Mouse (Mus musculus) hindbrain, embryonic 15.5 days (tissue): ENCODE measurements at regions not wholly inside any gene's neighbourhood (a gene's known extent, or its start where the extent isn't known, plus 50 kb on each side); places are given as distances from the start of the nearest gene placed in this dataset.

ENCODE experiments used
- ATAC-seq: fragments of 200-750 bp; cut with Nextera tagmentation; 2 replicates; pipeline ENCODE4 v1.8.0; 2017; ENCODE audit warnings: low read depth, moderate number of reproducible peaks, moderate TSS enrichment; ENCODE audit not compliant: low FRiP score
- H3K27ac ChIP-seq: fragments of 300-500 bp; sonication (generic); replicated peaks from 2 replicates; pipeline ENCODE4 v1.5.1; 2015; ENCODE audit warnings: mild to moderate bottlenecking, inconsistent platforms
- H3K27me3 ChIP-seq: fragments of 300-500 bp; sonication (generic); 2 replicates; pipeline ENCODE4 v1.6.1; 2015; ENCODE audit warnings: control low read depth, inconsistent platforms
- H3K36me3 ChIP-seq: fragments of 300-500 bp; sonication (generic); 2 replicates; pipeline ENCODE4 v1.6.1; 2015; ENCODE audit warnings: control low read depth, inconsistent platforms
- H3K4me1 ChIP-seq: fragments of 300-500 bp; sonication (generic); replicated peaks from 2 replicates; pipeline ENCODE4 v1.6.1; 2015; ENCODE audit warnings: control low read depth, inconsistent platforms
- H3K4me2 ChIP-seq: fragments of 300-500 bp; sonication (generic); 2 replicates; pipeline ENCODE4 v1.6.1; 2015; ENCODE audit warnings: moderate library complexity, mild to moderate bottlenecking, inconsistent platforms
- H3K4me3 ChIP-seq: fragments of 300-500 bp; sonication (generic); 2 replicates; pipeline ENCODE4 v1.5.1; 2015; ENCODE audit warnings: mild to moderate bottlenecking, inconsistent platforms
- H3K9ac ChIP-seq: fragments of 300-500 bp; sonication (generic); 2 replicates; pipeline ENCODE4 v1.6.1; 2015; ENCODE audit warnings: inconsistent platforms
- H3K9me3 ChIP-seq: fragments of 300-500 bp; sonication (generic); 2 replicates; pipeline ENCODE4 v1.6.1; 2016; ENCODE audit warnings: control low read depth, inconsistent platforms
- WGBS: fragments of 180-500 bp; shearing (Covaris S2); methylation state at CpG from one replicate; pipeline ENCODE4 v1.1.7; 2015; 5-methylcytosine and 5-hydroxymethylcytosine counted together

GRCm38 (mm10) chrX:12284741-12285140 lies 124.6 kb upstream of the Bcor start:
- H3K9me3 ChIP-seq = no peaks in the 10 kb centered on the region
- no peak overlapping the region for H3K9ac ChIP-seq
- H3K27ac ChIP-seq = no peak overlapping the region
- H3K27me3 ChIP-seq = peaks cover 17% of the 10 kb centered on the region
- H3K36me3 ChIP-seq = no peaks in the 10 kb centered on the region
- H3K4me2 ChIP-seq = no peak overlapping the region
- no peak for ATAC-seq
- H3K4me3 ChIP-seq = no peak overlapping the region
- no peaks in the 10 kb centered on the region for H3K4me1 ChIP-seq
- WGBS = 72% methylated on average over 4 of the region's 4 CpGs

GRCm38 (mm10) chrX:12285141-12285540 lies 125.0 kb upstream of the Bcor start:
- no peak overlapping the region for H3K4me3 ChIP-seq
- no peak overlapping the region for H3K4me2 ChIP-seq
- H3K4me1 ChIP-seq = no peaks in the 10 kb centered on the region
- H3K27me3 ChIP-seq = peaks cover 17% of the 10 kb centered on the region
- H3K27ac ChIP-seq = no peak overlapping the region
- no peaks in the 10 kb centered on the region for H3K36me3 ChIP-seq
- WGBS = 43% methylated on average over 5 of the region's 5 CpGs
- no peaks in the 10 kb centered on the region for H3K9me3 ChIP-seq
- H3K9ac ChIP-seq = no peak overlapping the region
- ATAC-seq = no peak

- WGBS = 30% methylated on average over 24 of the region's 24 CpGs
- no peak overlapping the region for H3K9ac ChIP-seq
- no peak for ATAC-seq
Measured at GRCm38 (mm10) chrX:12285976-12286909, 126.1 kb upstream of the Bcor start.

GRCm38 (mm10) chrX:12286910-12287522 lies 126.9 kb upstream of the Bcor start:
- no peak for ATAC-seq
- 26% methylated on average over 18 of the region's 18 CpGs for WGBS
- H3K27me3 ChIP-seq = peaks cover 17% of the 10 kb centered on the region
- no peak overlapping the region for H3K9ac ChIP-seq
- H3K4me3 ChIP-seq = no peak overlapping the region
- no peaks in the 10 kb centered on the region for H3K36me3 ChIP-seq
- H3K4me1 ChIP-seq = no peaks in the 10 kb centered on the region
- no peaks in the 10 kb centered on the region for H3K9me3 ChIP-seq
- no peak overlapping the region for H3K4me2 ChIP-seq
- H3K27ac ChIP-seq = no peak overlapping the region

More at GRCm38 (mm10) chrX:12285976-12286909, 126.1 kb upstream of the Bcor start:
- H3K27me3 ChIP-seq = peaks cover 17% of the 10 kb centered on the region
- H3K27ac ChIP-seq = no peak overlapping the region
- no peaks in the 10 kb centered on the region for H3K4me1 ChIP-seq
- no peak overlapping the region for H3K4me2 ChIP-seq
- no peaks in the 10 kb centered on the region for H3K9me3 ChIP-seq
- H3K4me3 ChIP-seq = no peak overlapping the region
- H3K36me3 ChIP-seq = no peaks in the 10 kb centered on the region

- H3K9ac ChIP-seq = no peak overlapping the region
- no peaks in the 10 kb centered on the region for H3K4me1 ChIP-seq
- no peak overlapping the region for H3K27ac ChIP-seq
- 13% methylated on average over 17 of the region's 17 CpGs for WGBS
- H3K9me3 ChIP-seq = no peaks in the 10 kb centered on the region
- no peak overlapping the region for H3K4me3 ChIP-seq
- H3K4me2 ChIP-seq = 0 out of 2 replicates have a peak overlapping the region, but pooled peaks have one; percentile 17
- peaks cover 17% of the 10 kb centered on the region for H3K27me3 ChIP-seq
- ATAC-seq = 0 out of 2 replicates have a peak, but pooled peaks have one; percentile 59
- H3K36me3 ChIP-seq = no peaks in the 10 kb centered on the region
Measured at GRCm38 (mm10) chrX:12287656-12288561, 127.8 kb upstream of the Bcor start.

- Histone ChIP-seq H3K9me3 (no peaks in the 10 kb centered on the region), H3K4me2 (no peak overlapping the region), H3K4me1 (no peaks in the 10 kb centered on the region), H3K27ac (no peak overlapping the region), H3K4me3 (no peak overlapping the region), H3K27me3 (peaks cover 17% of the 10 kb centered on the region), H3K36me3 (no peaks in the 10 kb centered on the region), H3K9ac (no peak overlapping the region)
- no peak for ATAC-seq
- 35% methylated on average over 5 of the region's 5 CpGs for WGBS
Measured at GRCm38 (mm10) chrX:12288562-12289117, 128.5 kb upstream of the Bcor start.

GRCm38 (mm10) chrX:12293146-12293545 lies 133.0 kb upstream of the Bcor start:
- no peak overlapping the region for H3K4me3 ChIP-seq
- no peaks in the 10 kb centered on the region for H3K9me3 ChIP-seq
- no peak overlapping the region for H3K4me2 ChIP-seq
- no peaks in the 10 kb centered on the region for H3K36me3 ChIP-seq
- ATAC-seq = no peak
- 8% methylated on average over 2 of the region's 2 CpGs for WGBS
- no peaks in the 10 kb centered on the region; the same call in 1 of the 2 replicates for H3K27me3 ChIP-seq
- peaks cover 3% of the 10 kb centered on the region; the same call in 1 of the 2 replicates for H3K4me1 ChIP-seq
- H3K9ac ChIP-seq = no peak overlapping the region
- H3K27ac ChIP-seq = no peak overlapping the region

GRCm38 (mm10) chrX:12294452-12294851 lies 134.3 kb upstream of the Bcor start:
- no peak overlapping the region for H3K27ac ChIP-seq
- no peak overlapping the region for H3K9ac ChIP-seq
- no peak overlapping the region for H3K4me3 ChIP-seq
- no peaks in the 10 kb centered on the region for H3K9me3 ChIP-seq
- no peak overlapping the region for H3K4me2 ChIP-seq
- no peaks in the 10 kb centered on the region; the same call in 1 of the 2 replicates for H3K27me3 ChIP-seq
- no peak for ATAC-seq
- H3K36me3 ChIP-seq = no peaks in the 10 kb centered on the region
- H3K4me1 ChIP-seq = peaks cover 3% of the 10 kb centered on the region; the same call in 1 of the 2 replicates
- WGBS = 69% methylated on average over 9 of the region's 9 CpGs

GRCm38 (mm10) chrX:12294941-12295340 lies 134.8 kb upstream of the Bcor start:
- 43% methylated on average over 6 of the region's 6 CpGs for WGBS

GRCm38 (mm10) chrX:12296264-12297053 lies 136.3 kb upstream of the Bcor start:
- H3K27me3 ChIP-seq = no peaks in the 10 kb centered on the region
- 65% methylated on average over 9 of the region's 9 CpGs for WGBS
- no peaks in the 10 kb centered on the region for H3K36me3 ChIP-seq
- H3K9me3 ChIP-seq = no peaks in the 10 kb centered on the region
- H3K27ac ChIP-seq = no peak overlapping the region
- H3K4me3 ChIP-seq = no peak overlapping the region
- no peak overlapping the region for H3K9ac ChIP-seq
- ATAC-seq = peak; percentile 54; the same call in 1 of the 2 replicates
- peaks cover 3% of the 10 kb centered on the region; the same call in 1 of the 2 replicates for H3K4me1 ChIP-seq
- no peak overlapping the region for H3K4me2 ChIP-seq

More at GRCm38 (mm10) chrX:12294941-12295340, 134.8 kb upstream of the Bcor start:
- Histone ChIP-seq H3K9ac (no peak overlapping the region), H3K9me3 (no peaks in the 10 kb centered on the region), H3K27ac (no peak overlapping the region), H3K27me3 (no peaks in the 10 kb centered on the region; the same call in 1 of the 2 replicates), H3K4me3 (no peak overlapping the region), H3K36me3 (no peaks in the 10 kb centered on the region), H3K4me1 (peaks cover 3% of the 10 kb centered on the region; the same call in 1 of the 2 replicates), H3K4me2 (no peak overlapping the region)
- ATAC-seq = no peak
